Mouse (Mus musculus) thymus, postnatal 10 days (tissue): ENCODE measurements around the gene Otud1.

Experiments used
- DNase-seq, 2 experiments: peaks; one replicate each; pipeline ENCODE4 v3.0.0; 2021; ENCODE audit warnings: low spot score in 2 of 2

The Otud1 gene

GRCm38 (mm10) chr2:19670851-19671688 lies 13.5 kb downstream of the Otud1 start:
- no peak for DNase-seq

- DNase-seq: peak; percentile 36 to 54
Observed at GRCm38 (mm10) chr2:19682997-19683396, 25.4 kb downstream of the Otud1 start.

- no peak for DNase-seq
Observed at GRCm38 (mm10) chr2:19685489-19686147, 28.1 kb downstream of the Otud1 start.

GRCm38 (mm10) chr2:19690094-19690493 lies 32.5 kb downstream of the Otud1 start:
- no peak for DNase-seq

- no peak for DNase-seq
Observed at GRCm38 (mm10) chr2:19699573-19700295, 42.2 kb downstream of the Otud1 start.

GRCm38 (mm10) chr2:19701386-19701785 lies 43.8 kb downstream of the Otud1 start:
- no peak for DNase-seq

GRCm38 (mm10) chr2:19703020-19703613 lies 45.6 kb downstream of the Otud1 start:
- no peak for DNase-seq

- no peak for DNase-seq
Observed at GRCm38 (mm10) chr2:19703670-19704069, 46.1 kb downstream of the Otud1 start.

GRCm38 (mm10) chr2:19704272-19704671 lies 46.7 kb downstream of the Otud1 start:
- no peak for DNase-seq

- DNase-seq: no peak
Observed at GRCm38 (mm10) chr2:19706886-19707285, 49.3 kb downstream of the Otud1 start.
